Mouse (Mus musculus) liver, embryonic 14.5 days (tissue): ENCODE data around the gene Slx4ip.

ENCODE experiments used
- CTCF ChIP-seq: IDR thresholded peaks from 2 replicates; pipeline ENCODE4 v1.5.1; 2016; ENCODE audit warnings: antibody characterized with exemption, low read depth, control low read depth
- EP300 ChIP-seq: IDR thresholded peaks from 2 replicates; pipeline ENCODE4 v1.6.1; 2016; ENCODE audit warnings: antibody characterized with exemption, low read depth

DNA sequence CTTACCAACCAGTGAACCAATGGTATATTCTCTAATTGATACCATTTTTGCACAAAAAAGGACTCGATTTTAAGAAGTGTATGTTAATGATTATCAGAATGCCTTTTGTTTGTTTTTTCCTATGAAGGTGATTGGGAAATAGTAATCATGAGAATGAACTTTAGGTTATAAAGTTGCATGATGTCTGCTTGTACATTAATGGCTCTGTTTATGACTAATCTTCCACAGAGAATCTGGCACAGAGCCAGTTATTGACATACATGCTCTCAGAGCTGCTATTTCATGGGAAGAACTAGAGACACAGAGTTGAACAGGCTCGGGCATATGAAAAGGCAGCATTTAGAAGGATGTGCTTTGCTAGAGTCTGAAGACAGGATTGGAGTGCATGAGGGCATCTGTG lies 5.1 kb downstream of the Slx4ip start:
- TF ChIP-seq CTCF (no peak), EP300 (no peak)
